Mouse (Mus musculus) telencephalon, adult 2 months (tissue): ENCODE data around the gene Trpm7.
"Not testable (repeated sequence)": the region's sequence is repeated elsewhere in the genome, so short reads cannot be mapped to it uniquely, and the experiment has no call there.

Experiments
- DNase-seq: peaks from one replicate; pipeline ENCODE4 v3.0.0-alpha.2; 2011; ENCODE audit warnings: low read depth, low spot score

The Trpm7 gene

DNA sequence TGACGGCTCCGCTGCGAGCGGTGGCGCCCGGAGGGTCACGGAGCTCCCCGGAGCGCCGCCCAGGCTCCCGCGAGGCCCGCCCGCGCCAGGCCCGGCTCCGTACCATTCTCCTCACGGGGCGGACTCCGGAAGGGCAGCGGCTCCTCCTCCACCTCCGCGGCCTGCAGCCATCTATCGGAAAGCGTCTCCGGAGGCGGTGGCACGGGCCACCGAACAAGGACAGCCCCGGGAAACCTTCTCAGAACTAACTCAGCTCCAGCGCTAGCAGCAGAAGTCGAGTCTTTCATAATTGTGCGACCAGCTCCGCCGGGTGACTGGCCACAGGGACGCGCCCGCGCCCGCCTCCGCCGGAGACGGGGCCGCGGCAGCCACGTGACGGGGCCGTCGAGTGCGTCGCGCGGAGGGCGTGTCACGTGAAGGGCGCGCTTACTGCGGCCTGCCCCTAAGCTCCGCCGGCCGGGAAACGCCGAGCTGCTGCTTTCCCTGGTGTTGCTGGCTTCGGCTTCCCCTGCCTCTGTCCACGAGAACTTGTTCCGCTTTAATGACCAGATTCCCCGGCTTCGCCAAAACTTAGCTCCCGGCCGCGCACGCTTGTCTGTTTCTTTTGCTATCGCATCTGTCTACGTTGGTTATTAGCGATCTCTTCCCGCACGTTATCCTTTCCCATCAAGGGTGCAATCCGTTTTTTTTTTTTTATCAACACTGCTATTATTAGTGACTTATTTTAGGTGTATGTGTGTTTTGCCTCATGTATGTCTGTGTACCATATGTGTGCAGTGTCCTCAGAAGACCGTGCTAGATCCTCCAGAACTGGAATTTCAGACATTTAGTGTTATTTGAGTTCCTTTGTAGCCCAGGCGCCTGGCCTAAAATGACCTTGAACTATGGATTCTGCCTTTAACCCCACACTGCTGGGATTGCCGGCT lies at the start of gene Trpm7:
TSS of gene Trpm7 (minus strand) at position 360 of the 926 bp plus-strand sequence.
- peak; percentile 91 for DNase-seq

DNA sequence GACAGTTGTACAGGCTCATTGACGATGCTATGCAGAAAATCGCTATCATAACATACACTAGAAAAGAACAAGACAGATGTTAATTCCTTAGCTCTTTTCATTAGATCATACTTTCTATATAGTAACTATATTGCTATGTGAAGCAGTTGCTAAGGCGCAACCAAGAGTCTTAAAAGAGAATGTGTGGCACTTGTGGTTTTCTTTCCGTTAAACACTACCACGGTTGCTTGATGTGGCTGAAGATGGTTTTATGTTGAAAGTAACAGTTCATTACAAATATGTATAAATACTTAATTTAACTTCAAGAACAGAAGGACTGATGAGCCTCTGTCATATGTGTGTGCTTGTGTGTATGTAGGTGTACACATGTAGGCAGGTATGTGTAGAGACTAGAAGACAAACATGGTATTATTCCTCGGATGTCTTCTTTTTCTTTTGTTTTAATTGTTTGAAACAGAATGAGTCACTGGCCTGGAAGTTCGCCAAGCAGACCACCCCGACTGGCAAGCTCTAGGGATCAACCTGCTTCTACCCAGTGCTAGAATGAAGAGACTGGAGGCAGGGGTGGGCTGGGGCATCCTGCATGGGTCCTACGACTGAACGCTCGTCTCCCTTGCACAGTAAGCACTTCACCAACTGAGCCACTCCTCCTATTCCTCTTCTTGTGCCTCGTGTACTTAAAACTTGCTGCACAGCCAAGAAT lies 44.5 kb upstream of the Trpm7 start:
- DNase-seq: no peak

DNA sequence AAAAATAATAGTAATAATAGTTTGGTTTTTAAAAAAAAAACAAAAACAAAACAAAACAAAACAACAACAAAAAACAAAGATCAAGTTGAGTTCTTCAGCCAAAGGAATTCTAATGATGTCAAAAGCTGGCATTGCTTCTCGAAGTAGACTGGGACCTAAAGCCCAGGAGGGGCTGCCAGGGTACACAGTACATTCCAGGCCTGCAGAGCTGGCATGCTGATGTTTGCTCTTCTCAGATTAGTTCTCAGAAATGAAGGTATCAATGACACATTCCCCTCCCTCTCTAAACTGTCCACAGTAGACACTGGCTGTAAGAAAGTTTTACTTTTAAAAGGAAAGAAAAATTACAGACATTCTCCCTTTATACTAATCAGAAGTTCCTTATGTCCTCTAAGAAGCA lies 40.2 kb upstream of the Trpm7 start:
- DNase-seq: no peak

DNA sequence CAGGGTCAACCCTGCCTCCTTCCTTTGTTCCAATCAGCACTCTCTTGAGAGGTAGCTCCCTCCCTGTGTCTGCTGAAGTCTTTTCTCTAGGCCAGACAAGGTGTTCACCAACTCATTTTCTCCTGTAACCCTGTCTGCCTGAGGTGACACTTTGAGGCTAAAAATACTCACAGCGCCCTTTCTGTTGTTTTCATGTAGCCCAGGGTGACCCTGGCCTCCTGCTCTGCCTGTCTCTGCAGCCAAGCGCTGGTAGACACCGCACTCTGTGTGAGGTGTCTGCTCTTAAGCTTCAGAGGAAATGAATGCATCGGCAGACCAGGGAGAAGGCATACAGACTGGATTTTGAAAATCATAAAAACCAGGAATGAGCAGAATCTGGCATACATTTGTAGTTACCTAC lies 38.1 kb upstream of the Trpm7 start:
- DNase-seq: no peak

DNA sequence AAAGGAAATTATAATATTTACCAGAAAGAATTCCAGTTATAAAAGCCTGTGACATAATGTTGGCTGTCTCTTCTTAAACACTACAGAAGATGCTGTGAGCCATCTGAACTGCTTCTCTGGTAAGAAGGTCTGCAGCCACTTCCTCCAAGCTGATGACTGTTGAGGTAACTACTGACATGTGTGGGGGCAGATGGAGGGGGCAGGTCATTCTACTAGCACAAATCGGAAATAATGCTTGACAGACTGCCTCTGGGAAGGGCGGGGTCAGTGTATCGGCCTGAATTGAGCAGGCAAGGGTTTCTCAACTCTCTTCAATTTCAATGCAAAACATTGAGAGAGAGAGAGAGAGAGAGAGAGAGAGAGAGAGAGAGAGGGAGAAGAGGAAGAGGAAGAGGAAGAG lies 28.1 kb upstream of the Trpm7 start:
- DNase-seq: no peak

DNA sequence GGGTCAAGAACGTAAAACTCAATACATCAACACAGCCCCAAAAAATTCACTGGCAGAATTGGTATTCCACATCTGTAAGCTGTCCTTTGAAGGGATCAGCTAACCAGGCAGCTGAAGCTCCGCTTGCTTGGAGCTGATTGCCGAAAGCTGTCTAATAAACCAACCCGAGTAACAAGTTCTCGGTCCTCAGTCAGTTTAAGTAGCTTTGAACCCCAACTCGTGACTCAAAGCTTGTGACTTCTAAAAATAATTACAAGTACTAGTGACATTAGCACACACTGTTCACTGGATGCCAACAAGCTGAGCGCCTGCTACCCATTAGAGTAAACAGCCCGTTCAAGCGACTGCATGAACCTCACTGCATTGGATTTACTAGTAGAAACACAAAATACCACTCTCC lies 21.5 kb upstream of the Trpm7 start:
- no peak for DNase-seq

DNA sequence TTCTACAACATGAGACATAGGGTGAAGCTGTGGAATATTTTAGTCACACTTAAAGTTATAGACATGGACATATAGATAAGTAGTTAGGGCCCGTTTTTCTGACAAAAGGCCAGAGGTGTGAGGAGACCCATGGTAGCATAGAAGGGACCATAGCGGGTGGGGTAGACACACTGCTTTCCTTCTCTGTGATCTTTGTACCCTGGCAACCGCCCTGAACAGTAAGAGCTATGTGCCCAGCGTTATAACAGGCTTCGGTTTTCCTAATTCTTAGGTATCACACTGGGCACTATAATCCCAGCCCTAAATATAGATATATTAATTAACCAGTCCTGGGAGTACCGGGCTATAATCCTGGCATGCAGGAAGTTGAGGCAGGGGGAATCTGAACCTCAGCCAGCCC lies 20.9 kb upstream of the Trpm7 start:
- no peak for DNase-seq

DNA sequence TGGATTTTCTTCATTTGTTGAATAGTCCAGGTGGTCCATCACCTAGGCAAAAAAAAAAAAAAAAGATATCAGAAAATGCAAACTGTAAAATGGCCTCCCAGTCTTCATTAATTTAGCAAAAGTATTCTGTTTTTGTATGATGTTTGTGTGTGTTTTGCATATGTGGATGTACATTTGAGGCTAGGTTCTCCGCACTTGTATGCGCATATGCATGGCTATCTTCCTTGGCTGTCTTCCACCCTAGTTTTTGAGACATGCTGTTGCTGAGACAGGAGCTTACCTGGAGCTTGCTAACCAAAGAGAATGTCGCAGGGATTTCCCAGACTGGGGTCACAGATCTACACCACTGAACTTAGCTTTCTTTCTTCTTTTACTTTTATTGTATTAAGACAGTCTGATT lies 18.2 kb upstream of the Trpm7 start:
- DNase-seq: no peak

DNA sequence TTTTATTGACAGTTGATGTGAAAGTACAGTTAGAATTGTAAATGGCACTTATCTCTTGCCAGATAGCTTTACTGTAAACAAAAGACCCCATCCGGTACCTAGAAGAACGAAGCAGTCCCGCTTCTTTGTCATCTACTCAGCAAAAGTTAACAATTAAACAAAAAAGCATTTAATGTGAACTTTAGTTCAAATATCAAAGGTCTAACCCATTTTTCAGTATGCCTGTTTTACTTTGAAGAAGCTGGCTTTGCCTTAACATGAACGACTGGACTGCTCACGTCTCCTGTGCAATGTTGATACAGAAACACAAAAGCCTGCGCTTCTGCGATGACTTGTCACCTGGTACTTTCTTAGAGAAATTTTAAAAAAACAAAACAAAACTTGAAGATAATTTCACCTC lies 16.3 kb upstream of the Trpm7 start:
- no peak for DNase-seq

DNA sequence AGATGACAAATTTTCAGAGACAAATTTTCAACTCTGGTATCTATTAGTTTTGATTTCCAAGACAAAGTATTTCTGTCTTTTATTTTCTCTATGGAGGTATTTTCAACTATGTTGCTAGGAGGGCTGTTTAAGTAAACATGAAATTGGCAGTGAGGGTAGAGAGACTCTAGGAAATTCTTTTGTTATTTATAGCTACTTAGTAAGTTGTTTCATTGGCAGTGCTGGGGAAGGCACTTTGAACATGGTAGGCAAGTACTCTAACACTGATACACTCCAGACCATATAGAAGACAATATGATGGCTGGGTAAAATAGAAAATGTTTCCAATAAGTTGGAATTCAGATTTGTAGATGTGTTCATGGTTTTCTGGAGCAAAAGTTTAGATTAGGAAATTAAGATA lies 15.7 kb upstream of the Trpm7 start:
- no peak for DNase-seq

DNA sequence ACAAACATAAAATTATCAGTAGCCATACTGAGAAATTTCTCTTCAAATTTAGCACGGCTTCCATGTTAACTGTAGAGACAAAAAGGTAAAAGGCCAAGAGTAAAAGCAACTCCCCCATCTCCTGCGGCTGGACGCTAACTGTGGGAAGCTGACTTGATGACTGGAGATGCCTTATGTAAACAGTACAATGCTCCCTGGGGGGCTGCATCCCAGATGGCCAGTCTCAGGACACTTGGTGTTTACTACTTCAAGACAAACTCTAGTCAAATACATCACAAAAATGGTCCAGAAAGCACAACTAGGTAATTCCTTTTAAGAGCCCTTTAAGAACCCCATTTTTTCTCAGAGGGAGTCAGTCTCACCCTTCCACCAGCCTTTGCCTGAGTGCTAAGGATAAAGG lies 11.1 kb upstream of the Trpm7 start:
- no peak for DNase-seq

DNA sequence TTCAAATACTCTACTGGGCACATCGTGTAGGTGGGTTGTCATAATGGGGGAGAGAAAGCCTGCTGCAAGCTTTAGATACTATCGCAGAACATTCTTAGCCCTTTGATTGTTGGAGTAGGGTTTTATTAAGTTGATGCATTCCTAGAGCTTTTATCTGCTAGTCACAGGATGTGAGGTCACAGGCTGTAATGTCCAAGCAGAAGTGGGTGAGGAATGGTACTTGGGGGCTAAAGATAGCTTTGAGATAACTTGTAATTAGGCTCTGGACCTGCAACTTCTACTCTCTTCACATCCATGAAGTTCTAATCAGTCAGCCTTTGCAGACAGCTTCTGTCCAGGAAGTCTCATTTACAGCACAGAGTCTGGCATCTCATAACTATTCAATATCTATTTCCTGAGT lies 9.8 kb upstream of the Trpm7 start:
- no peak for DNase-seq

DNA sequence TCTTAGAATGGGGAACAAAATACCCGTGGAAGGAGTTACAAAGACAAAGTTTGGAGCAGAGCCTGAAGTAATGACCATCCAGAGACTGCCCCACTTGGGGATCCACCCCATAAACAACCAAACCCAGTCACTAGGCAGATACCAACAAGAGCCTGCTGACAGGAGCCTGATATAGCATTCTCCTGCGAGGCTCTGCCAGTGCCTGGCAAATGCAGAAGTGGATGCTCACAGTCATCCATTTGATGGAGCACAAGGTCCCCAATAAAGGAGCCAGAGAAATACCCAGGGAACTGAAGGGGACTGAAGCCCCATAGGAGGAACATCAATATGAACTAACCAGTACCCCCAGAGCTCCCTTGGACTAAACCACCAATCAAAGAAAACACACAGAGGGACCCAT lies 6.7 kb upstream of the Trpm7 start:
- not testable (repeated sequence) for DNase-seq

DNA sequence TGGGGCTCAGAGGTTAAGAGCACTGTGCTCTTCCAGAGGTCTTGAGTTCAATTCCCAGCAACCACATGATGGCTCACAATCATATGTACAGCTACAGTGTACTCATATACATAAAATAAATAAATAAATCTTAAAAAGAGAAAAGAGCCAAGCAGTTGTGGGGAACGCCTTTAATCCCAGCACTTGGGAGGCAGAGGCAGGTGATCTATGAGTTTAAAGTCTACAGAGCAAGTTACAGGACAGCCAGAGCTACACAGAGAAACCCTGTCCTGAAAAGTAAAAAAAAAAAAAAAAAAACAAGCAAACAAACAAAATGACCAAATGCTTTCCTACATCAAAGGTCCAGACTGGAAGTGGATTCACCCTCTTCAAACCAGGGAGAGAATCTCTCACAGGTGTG lies 2.0 kb upstream of the Trpm7 start:
- no peak for DNase-seq

DNA sequence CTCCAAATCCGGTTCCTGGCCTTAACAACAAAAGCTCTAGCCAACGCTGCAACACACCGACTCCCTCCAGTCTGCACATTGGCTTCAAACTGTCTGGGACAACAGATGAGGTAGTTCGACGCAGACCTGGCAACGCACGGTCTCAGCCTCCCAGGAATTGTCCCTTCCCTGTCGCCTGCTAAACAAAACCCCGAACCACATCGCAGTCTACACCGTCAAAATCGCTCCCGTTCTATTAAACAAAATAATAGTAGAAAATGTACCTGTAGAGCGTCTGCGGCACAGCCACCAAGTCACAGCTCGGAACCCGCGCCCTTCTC lies 554 bp downstream of the Trpm7 start:
- DNase-seq: peak; percentile 31

DNA sequence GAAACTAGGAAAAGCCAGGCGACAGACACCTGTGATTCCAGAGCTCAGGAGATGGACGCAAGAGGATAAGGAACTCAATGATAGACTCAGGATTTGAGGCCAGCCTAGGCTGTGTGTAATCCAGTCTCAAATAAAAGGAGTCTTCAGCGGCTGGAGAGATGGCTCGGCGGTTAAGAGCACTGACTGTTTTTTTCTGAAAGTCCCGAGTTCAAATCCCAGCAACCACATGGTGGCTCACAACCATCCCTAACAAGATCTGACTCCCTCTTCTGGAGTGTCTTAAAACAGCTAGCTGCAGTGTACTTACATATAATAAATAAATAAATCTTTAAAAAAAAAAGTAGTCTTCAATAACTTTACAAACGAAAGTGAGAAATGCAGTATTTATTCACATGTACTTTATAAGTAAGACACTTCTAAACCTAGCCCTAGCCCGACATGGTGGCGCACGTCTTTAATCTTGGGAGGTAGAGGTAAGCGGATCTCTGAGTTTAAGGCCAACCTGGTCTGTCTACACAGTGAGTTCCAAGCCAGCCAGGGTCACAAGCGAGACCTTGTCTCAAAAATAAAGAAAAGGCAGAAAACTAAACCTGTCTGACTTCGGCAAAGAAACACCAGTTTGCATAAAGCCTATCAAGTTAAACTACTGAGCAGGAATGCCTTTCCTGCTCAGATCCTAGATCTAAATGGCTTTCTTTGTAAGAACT lies 1.1 kb downstream of the Trpm7 start:
- DNase-seq: no peak

DNA sequence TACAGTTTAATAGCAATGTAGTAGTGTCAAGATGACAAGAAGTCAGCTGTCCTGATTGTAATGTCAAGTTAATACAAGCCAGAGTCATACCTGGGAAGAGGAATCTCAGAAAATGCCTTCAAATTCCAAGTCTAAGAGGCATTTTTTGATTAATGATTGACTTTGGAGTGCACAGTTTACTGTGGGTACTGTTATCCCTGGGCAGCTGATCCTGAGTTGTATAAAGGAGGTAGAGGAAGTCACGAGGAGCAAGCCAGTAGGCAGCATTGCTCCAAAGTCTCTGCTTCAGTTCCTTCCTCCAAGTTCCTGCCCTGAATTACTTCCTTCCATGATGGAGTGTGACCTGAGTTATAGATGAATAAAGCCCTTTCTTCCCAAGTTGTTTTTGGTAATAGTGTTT lies 9.7 kb downstream of the Trpm7 start:
- no peak for DNase-seq

DNA sequence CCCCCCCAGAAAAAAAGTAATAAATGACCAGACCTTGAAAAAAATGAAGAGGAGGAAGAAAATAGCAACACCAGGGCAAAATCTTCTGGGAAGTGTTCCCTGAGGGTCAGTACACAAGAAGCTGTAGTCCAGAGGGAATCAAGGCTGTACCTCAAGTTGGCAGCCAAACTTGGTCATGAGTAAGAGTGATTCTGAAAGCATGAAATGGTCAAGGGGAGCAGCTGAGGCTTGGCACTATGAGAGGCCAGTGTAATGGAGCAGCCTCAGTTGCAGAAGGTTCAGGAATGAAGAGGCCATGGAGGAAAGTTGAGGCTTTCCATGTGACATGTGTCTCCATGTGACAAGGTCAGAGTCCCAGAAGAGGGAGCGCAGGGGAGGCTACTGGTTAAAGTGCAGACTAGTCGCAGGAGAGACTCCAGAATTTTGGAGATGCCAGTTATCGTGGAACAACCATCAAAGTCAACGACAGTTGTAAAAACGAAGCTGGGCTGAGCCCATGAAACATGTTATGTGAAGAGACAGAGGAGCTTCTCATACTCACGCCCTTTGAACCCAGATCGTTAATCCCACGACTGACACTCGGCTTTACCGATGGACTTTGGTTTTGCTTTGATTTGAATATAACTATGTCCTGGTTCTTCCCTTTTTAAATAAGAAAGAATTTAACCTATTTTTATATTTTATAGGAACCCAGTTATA lies 10.4 kb downstream of the Trpm7 start:
- DNase-seq: no peak

DNA sequence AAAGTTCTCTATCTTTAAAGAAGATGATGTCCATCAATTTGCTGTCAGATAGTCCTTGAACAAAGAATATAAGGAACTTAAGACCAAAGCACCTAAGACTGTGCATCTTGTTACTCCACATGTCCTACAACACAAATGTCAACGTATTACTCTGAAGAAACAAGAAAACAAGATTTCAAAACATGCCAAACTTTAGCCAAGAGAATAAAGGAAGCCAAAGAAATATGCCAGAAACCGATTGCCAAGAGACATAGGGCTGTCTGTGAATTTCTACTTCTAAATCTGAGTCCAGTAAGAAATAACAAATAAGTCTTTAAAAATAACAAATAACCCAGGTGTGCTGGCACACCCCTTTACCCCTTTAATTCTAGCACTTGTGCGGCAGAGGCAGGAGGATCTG lies 11.0 kb downstream of the Trpm7 start:
- no peak for DNase-seq

DNA sequence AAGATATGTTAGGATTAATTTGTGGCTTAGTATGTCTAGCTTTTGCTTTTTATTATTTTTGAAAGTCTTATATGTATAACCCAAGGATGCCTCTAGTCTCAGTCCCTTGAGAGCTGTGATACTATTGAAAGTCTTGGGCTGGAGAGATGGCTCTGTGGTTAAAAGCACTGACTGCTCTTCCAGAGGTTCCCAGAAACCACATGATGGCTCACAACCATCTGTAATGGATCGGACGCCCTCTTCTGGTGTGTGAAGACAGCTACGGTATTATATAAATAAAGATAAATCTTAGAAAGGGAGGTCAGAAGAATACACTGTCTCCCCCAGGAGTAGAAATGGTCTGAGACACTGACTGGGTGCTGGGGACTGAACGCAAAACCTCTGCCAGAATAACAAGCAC lies 31.3 kb downstream of the Trpm7 start:
- DNase-seq: no peak

DNA sequence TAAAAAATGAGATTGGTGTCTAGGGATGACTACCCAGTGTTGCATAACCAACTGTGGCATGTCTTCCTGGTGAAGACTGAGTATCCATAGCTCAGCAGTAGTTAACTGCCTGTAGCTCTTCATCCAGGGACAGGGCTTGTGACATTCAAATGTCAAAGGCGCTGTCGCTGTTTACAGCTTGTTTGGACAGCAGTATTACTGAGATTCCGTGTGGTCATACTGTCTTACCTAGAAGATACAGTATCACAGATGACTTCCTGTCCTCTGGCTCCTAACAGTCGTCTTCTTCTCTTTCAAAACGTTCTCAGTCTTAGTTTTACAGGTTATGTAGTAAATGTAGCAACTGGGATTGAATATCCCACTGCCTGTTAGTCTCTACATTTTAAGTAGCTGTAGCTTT lies 37.2 kb downstream of the Trpm7 start:
- no peak for DNase-seq

DNA sequence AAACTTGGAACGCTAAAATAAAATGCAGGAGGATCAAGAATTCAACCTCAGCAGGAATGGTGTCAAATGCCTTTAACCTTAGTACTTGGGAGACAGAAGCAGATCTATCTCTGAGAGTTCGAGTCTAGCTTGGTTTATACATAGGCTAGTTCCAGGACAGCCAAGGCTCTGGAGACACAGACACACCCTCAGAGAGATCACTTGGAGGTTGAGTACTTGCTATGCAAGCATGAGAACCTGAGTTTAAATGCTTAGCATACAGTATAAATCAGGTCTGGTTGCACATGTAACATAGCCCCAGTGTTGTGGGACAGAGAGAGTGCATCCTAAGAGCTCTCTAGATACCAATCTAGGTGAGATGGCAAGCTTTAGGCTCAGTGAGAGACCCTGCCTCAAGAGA lies 58.6 kb downstream of the Trpm7 start:
- no peak for DNase-seq
